Mouse (Mus musculus) CD4-positive, CD25-positive, alpha-beta regulatory T cell, adult 2 months (primary cell): ENCODE data around the gene Ptpro.
"Not testable (repeated sequence)": the region's sequence is repeated elsewhere in the genome, so short reads cannot be mapped to it uniquely, and the experiment has no call there.

Experiments used
- DNase-seq: peaks from one replicate; pipeline ENCODE4 v3.0.0-alpha.2; 2012; ENCODE audit warnings: low read depth, low spot score

Gene Ptpro

GRCm38 (mm10) chr6:137446116-137446515 is 194.0 kb downstream of the Ptpro start:
- DNase-seq: not testable (repeated sequence)

GRCm38 (mm10) chr6:137455537-137456041 is 203.5 kb downstream of the Ptpro start:
- peak; percentile 56 for DNase-seq

DNA sequence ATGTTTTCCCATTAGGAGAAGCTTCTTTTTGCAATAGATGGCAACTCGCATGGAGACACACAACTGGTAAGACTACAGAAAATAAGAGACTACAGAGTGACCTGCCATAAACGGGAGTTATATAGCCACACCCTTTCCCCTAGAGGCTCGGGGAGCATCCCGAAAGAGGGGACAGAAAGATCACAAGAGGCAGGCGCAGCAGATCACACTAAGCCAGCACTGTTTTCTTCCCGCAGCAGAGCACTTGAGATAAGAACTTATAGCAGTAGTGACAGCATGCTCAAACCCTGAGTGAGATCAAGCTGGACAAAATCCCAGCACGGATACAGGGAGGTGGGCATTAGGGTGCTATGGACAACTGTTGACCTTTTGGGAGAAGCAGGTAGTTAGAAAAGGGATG is 203.9 kb downstream of the Ptpro start:
- no peak for DNase-seq

DNA sequence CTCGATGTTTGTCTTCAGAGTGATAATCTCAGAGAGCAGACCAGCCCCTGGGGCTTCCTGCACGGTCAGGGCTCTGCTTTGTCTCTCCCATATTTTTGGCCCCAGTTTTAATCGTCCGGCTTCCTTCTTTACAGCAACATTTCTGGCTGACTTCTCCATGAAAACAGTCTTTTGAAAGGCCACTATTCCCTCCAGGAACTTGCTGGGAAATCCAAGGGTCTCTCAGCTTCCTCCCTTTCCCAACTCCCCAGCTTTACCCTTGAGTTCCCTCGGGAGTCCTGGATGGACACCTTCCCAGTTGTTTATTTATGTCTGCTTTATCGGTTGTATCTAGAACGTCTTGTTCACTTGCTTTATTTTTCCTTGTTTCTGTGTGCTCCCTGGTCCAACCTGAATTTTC is 205.1 kb downstream of the Ptpro start:
- DNase-seq: no peak

- DNase-seq: no peak
Observed at GRCm38 (mm10) chr6:137458136-137458535, 206.0 kb downstream of the Ptpro start.

- no peak for DNase-seq
Observed at GRCm38 (mm10) chr6:137463771-137464170, 211.7 kb downstream of the Ptpro start.

- DNase-seq: no peak
Observed at GRCm38 (mm10) chr6:137465253-137465652, 213.1 kb downstream of the Ptpro start.

- no peak for DNase-seq
Observed at GRCm38 (mm10) chr6:137466256-137466655, 214.1 kb downstream of the Ptpro start.

DNA sequence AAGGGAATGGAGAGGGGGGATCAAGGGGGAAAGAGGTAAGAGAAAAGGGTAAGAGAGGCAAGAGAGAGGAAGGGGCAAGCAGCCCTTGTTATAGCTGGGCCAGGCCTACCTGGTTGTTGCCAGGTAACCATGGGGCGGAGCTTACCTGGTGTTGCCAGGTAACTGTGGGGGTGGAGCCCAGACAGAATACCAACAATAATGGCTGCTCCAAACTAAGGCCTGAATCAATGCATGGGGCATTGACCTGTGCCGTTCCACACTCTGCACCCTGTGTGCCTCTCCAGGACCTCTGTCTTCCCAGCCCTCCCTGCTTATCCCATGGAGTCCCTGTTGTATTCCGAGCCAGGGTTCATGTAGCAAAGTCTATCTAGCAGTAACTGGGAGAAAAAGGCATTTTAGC is 215.6 kb downstream of the Ptpro start:
- DNase-seq: no peak

GRCm38 (mm10) chr6:137469541-137469940 is 217.4 kb downstream of the Ptpro start:
- no peak for DNase-seq

GRCm38 (mm10) chr6:137470901-137471598 is 218.9 kb downstream of the Ptpro start:
- no peak for DNase-seq

DNA sequence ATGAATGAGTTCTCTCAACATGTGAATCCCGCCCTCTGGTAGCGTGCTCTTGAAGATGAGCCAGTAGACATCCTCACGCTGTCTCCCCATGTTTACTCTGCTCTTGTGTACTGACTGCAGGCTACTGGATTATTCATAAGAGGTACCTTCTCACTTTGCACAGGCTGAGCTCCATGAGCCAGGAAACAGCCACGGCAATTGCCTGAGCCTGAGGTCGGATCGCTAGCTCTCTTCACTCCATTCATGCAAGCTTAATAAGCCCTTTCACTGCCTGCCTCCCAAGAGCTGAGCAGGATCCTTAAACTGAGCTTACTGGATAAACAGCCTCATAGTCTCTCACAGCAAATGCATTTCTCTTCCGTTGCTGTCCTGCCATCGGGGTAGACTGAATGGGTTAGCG is 220.0 kb downstream of the Ptpro start:
- no peak for DNase-seq

DNA sequence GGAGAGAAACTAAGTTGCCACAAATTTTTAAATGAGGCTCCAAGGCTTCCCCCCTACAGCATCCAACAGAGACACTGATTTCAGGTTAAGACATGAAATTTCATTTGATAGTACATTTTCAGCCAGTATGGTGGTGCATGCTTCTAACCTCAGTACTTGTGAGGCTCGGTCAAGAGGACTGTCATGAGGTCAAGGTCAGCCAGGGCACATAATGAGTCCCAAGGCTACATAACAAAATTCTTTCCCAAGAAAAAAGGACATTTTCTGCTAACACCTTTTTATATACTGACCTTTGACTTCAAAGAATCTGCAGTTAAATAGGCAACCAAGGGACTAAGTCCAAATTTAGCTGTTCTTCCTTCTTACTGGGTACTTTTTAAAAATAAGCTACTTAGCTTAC is 221.3 kb downstream of the Ptpro start:
- DNase-seq: no peak

DNA sequence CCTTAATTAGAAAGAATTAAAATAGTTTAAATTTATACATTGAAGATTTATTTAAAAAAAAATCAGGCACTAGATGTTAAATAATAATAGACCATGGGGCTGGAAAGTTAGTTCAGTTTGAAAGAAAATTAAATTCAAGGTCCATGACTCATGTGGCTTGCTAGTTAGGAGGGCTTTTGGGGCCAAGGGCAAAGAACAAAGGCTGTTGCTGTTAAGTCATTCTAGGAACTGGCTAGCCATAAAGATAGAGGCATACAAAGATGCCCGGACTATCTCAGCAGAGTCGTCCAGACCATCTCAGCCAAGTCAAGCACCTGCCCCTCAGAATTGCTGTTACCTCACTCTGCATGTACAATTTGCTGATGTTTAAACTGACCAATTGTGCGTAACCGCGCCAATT is 223.6 kb downstream of the Ptpro start:
- not testable (repeated sequence) for DNase-seq

DNA sequence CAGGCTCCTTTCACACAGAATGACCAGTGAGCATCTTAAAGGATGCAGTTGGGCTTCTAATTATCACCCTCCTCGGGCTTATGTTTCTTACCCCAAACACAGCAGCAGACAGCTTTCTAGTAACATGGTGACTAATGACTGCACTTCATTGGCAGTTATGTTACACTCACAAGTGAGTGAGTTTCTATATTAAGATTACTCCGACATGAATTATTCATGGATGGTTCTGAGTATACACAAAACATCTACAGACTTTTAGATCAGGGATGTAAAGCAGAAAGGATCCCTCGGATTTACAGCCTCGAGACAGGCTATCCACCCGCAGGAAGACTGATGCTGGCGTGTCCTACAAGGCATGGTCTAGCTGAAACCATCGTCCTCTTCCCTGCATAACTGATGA is 230.8 kb downstream of the Ptpro start:
- no peak for DNase-seq

- no peak for DNase-seq
Observed at GRCm38 (mm10) chr6:137487443-137487842, 235.3 kb downstream of the Ptpro start.

DNA sequence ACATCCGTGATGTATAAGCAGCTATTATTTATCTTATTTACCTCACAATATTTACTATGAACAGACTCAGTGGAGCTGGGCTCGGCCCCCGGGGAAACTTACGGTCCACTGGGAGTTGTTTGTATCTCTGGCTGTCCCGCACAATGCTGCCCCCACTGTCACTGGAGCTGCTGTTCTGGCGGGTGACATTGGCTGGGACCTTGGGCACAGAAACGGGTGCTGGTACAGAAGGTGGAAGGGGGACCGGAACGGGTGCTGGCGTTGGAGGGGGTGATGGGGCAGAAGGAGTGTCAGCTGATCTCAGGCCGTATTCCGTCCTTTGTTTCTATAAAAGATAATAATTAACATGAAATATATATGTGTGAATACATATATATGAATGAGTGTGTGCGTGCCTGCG is 238.0 kb downstream of the Ptpro start:
- no peak for DNase-seq

- no peak for DNase-seq
Observed at GRCm38 (mm10) chr6:137491659-137492058, 239.5 kb downstream of the Ptpro start.

DNA sequence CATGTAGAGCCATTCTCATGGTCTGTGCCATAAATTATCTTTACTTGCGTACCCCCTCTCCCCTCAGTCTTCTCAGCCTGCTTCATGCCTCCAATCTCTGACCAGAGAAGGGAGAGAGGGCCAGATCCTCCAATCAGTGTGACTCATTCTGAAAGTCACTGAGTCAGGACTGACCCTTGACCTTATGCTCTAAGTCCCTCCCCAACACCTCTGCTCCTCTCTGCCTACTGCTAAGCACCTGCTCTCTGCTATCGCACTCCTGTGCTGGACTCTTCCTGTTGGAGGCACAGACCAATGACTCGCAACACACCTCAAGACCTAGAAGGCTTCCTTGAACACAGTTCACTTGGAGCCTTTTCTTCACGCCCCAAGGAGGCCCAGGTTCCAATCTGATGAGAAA is 240.5 kb downstream of the Ptpro start:
- DNase-seq: no peak

DNA sequence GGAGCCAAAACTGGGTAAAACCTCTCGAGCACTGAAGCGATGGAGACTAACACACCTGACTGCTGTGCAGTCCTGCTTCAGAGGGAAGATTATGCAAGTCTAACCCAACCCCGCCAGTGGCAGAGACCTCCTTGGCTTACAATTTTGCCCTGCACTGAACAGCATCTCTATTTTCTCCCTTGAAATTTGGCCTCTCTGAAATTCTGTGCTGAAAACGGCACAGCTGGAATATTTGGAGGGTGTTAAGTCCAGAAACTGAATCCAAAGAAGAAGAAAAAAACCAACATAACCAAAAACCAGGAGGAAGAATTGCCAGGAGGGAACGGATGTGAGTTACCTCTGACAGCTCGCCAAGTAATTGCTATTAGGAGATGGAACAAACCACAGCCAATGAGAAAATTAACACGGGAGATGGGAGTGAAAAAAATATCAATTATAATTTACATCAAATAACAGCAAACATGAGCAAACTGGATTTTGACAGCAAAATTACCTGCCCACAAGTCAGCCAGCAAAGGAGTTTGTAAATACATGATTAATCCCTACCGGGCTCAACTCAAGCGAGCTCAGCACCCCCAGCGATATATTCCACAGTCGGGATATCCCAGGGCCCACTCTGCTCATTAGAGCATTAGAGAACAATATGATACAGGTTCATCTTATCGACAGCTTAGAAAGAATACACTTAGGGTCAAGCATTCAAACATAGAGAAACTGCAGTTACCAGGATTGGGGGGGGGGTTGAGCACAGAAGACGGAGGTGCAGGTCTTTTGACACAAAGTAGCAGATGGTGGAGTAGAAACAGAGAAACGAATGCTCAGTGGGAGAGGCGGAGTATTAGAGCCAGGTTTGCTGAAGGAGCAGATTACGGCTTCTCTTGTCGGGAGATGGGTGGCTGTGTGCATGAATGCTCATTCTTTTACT is 241.4 kb downstream of the Ptpro start:
- no peak for DNase-seq

DNA sequence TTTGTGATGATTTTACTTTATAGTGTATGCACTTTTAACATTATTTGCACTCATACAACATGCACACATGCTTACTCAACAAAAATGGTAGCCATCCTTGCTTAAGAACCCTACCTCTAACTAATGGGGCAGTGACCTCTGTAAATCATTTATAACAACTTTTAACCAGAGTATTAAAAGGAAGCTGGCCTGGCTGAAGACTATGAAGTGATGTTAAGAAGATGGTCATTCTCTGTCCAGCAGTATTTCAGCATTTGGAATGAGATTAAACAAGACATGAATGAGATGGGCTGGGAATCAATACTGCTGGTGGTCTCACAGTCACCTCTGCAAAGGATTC is 242.0 kb downstream of the Ptpro start:
- DNase-seq: no peak

- no peak for DNase-seq
Observed at GRCm38 (mm10) chr6:137494801-137495200, 242.7 kb downstream of the Ptpro start.

DNA sequence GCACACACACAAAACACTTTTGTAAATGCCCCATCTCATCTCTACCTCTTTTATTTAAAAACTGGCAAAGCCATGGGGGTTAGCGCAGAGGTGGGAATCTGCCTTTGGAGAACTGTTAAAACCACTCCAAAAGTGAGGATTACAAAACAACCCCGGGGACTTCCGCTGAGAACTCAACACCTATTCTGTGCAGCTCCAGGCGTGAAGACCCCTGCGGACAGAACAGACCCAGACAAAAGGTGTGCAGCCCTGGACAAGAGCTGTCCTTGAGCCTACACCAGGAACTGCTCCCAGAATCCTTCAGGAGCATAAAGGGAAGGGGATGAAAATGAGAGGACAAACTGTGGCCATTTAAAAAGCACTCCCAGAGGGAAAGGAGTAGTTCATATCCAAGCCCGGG is 243.1 kb downstream of the Ptpro start:
- DNase-seq: no peak
